Mouse (Mus musculus) liver, embryonic 14.5 days (tissue): ENCODE results near the gene Rph3a. TPM values are rescaled to one million over a fixed set of nuclear protein-coding genes. Genes with fewer than 3 reads are reported as not detected.
A peak's percentile ranks its signal among the peaks of the same experiment; 100 is the strongest.

Source experiments
- ATAC-seq: fragments of 200-750 bp; cut with Nextera tagmentation; 2 replicates; pipeline ENCODE4 v1.8.0; 2017; ENCODE audit warnings: moderate number of reproducible peaks, mild to moderate bottlenecking, moderate library complexity; ENCODE audit not compliant: insufficient read depth
- DNase-seq, 3 experiments: peaks; one replicate each; pipeline ENCODE4 v3.0.0-alpha.2; 2012 to 2013; ENCODE audit warnings: low read depth in 3 of 3, low spot score in 3 of 3
- H3K27ac ChIP-seq: fragments of 300-500 bp; sonication (generic); 2 replicates; pipeline ENCODE4 v1.5.1; 2014; ENCODE audit warnings: moderate library complexity, mild to moderate bottlenecking, control low read depth, inconsistent platforms
- H3K27me3 ChIP-seq: fragments of 300-500 bp; sonication (generic); 2 replicates; pipeline ENCODE4 v1.6.1; 2014; ENCODE audit warnings: mild to moderate bottlenecking, low read length, moderate library complexity; ENCODE audit not compliant: control insufficient read depth, insufficient read depth
- H3K36me3 ChIP-seq: fragments of 300-500 bp; sonication (generic); replicated peaks from 2 replicates; pipeline ENCODE4 v1.6.1; 2014; ENCODE audit warnings: low read depth; ENCODE audit not compliant: control insufficient read depth, insufficient read depth
- H3K4me1 ChIP-seq, 2 experiments: fragments of 200-500 bp in 1 of 2; fragments of 300-500 bp in 1 of 2; sonication (generic) in 1 of 2; replicated peaks; 2 replicates each; pipeline ENCODE4 v1.6.1; 2012 to 2014; ENCODE audit warnings: antibody characterized with exemption in 1 of 2, inconsistent platforms in 1 of 2, low read length in 1 of 2; ENCODE audit not compliant: control insufficient read depth in 2 of 2, insufficient read depth in 2 of 2
- H3K4me2 ChIP-seq: fragments of 300-500 bp; sonication (generic); 2 replicates; pipeline ENCODE4 v1.6.1; 2014; ENCODE audit warnings: low read depth, mild to moderate bottlenecking, control low read depth, moderate library complexity
- H3K4me3 ChIP-seq, 2 experiments: fragments of 200-500 bp in 1 of 2; fragments of 300-500 bp in 1 of 2; sonication (generic) in 1 of 2; 2 replicates each; pipeline ENCODE4 v1.5.1; 2012 to 2014; ENCODE audit warnings: low read depth in 2 of 2, low read length in 2 of 2, mild to moderate bottlenecking in 2 of 2, control low read depth in 1 of 2, inconsistent platforms in 1 of 2, moderate library complexity in 1 of 2; ENCODE audit not compliant: insufficient read depth in 1 of 2
- H3K9ac ChIP-seq: fragments of 300-500 bp; sonication (generic); replicated peaks from 2 replicates; pipeline ENCODE4 v1.6.1; 2014; ENCODE audit warnings: mild to moderate bottlenecking, control low read depth, moderate library complexity
- H3K9me3 ChIP-seq: fragments of 300-500 bp; sonication (generic); 2 replicates; pipeline ENCODE4 v1.6.1; 2016; ENCODE audit warnings: low read length, mixed read lengths; ENCODE audit not compliant: control insufficient read depth
- CTCF ChIP-seq: IDR thresholded peaks from 2 replicates; pipeline ENCODE4 v1.5.1; 2016; ENCODE audit warnings: antibody characterized with exemption, low read depth, control low read depth
- EP300 ChIP-seq: IDR thresholded peaks from 2 replicates; pipeline ENCODE4 v1.6.1; 2016; ENCODE audit warnings: antibody characterized with exemption, low read depth
- WGBS: fragments of 180-500 bp; shearing (Covaris S2); extraction: QIAGEN DNeasy Blood & Tissue Kit; methylation state at CpG from one replicate; pipeline ENCODE4 v1.1.7; 2014; ENCODE audit not compliant: insufficient replicate concordance; 5-methylcytosine and 5-hydroxymethylcytosine counted together
- polyA plus RNA-seq, 2 experiments: library from polyadenylated mRNA; depleted of rRNA in 1 of 2; stranded (reverse) in 1 of 2; unstranded in 1 of 2; fragments of >200 nt; fragmentation: Nextera tagmentation in 1 of 2; extraction: Ambion mirVana in 1 of 2; gene quantifications; 2 replicates each; pipeline versions ENCODE4 v1.2.1 to v1.2.3; 2012 to 2014

Gene Rph3a
- polyA plus RNA-seq, 2 experiments = not detected

DNA sequence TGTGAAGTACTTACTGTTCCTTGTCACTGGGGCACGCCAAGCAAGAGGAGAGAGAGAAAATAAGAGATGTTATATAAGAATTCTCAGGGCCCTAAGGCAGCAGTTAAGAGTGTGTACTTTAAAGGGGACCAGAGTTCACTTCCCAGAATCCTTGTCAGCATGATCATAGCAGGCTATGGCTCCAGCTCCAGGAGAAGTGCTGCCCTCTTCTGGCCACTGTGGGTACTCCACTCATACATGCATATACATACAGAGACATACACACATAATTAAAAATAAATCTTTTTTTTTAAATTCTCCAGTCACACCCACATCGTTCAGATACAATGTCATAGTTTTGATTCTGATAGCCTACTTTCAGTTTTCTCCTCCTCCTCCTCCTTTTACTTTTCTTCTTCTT lies 29.8 kb downstream of the Rph3a start:
- no peak overlapping the region for H3K4me3 ChIP-seq
- no peak overlapping the region for H3K27ac ChIP-seq
- no peaks in the 10 kb centered on the region for H3K4me1 ChIP-seq
- H3K27me3 ChIP-seq = no peaks in the 10 kb centered on the region
- WGBS = 51% methylated on average over 2 of the region's 2 CpGs
- H3K9me3 ChIP-seq = no peaks in the 10 kb centered on the region
- no peaks in the 10 kb centered on the region for H3K36me3 ChIP-seq
- H3K9ac ChIP-seq = no peak overlapping the region
- TF ChIP-seq CTCF (peak; percentile 34; the same call in 1 of the 2 replicates), EP300 (no peak)
- H3K4me2 ChIP-seq = no peak overlapping the region
- DNase-seq (no peak), ATAC-seq (no peak)

DNA sequence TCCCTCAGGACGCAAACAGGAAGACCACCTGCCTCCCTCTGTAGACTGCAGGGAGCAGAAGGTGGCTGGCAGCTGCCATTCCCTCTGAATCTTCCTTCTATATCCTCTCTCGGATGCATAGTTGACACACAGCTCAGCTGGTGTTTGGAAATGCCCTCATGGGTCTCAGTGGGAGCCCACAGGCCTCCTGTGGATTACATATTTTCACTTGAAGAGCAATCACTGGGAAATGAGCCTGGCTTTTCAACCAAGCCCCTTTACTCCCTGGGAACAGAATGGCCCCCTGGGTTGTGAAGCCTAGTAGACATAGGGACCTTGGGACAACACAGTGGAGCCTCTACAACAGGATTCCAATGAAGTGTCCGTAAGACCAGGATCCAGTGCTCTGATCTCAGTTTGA lies 33.8 kb downstream of the Rph3a start:
- TF ChIP-seq CTCF (no peak), EP300 (no peak)
- no peak overlapping the region for H3K4me2 ChIP-seq
- H3K27ac ChIP-seq = no peak overlapping the region
- no peaks in the 10 kb centered on the region for H3K27me3 ChIP-seq
- no peaks in the 10 kb centered on the region for H3K9me3 ChIP-seq
- H3K4me1 ChIP-seq = no peaks in the 10 kb centered on the region
- 41% methylated on average over 3 of the region's 3 CpGs for WGBS
- H3K9ac ChIP-seq = no peak overlapping the region
- no peaks in the 10 kb centered on the region for H3K36me3 ChIP-seq
- ATAC-seq (no peak), DNase-seq (no peak)
- H3K4me3 ChIP-seq = no peak overlapping the region

DNA sequence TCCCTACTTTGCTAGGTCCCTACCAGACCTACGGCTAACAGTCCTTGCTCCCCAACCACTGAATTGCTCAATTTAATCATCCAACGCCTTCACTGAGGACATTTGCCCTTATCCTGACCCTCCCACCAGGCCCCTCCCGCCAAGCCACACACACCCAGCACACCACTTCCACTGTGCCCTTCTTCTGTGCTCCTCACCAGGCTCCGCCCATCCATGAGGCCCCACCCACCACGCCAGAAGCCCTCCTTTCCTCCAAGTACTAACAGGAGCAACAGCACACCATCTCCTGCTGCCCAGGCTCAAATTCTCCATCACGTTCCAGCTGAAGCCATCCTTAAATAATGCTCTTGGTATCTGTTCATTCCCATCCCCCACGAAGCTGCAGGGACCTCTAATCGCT lies 35.4 kb downstream of the Rph3a start:
- DNase-seq (no peak), ATAC-seq (no peak)
- Histone ChIP-seq H3K4me1 (no peaks in the 10 kb centered on the region), H3K27me3 (no peaks in the 10 kb centered on the region), H3K4me2 (no peak overlapping the region), H3K9me3 (no peaks in the 10 kb centered on the region), H3K4me3 (no peak overlapping the region), H3K27ac (no peak overlapping the region), H3K36me3 (no peaks in the 10 kb centered on the region), H3K9ac (no peak overlapping the region)
- no peak for TF ChIP-seq CTCF
- no peak for TF ChIP-seq EP300
- WGBS = 32% methylated on average over 8 of the region's 8 CpGs

DNA sequence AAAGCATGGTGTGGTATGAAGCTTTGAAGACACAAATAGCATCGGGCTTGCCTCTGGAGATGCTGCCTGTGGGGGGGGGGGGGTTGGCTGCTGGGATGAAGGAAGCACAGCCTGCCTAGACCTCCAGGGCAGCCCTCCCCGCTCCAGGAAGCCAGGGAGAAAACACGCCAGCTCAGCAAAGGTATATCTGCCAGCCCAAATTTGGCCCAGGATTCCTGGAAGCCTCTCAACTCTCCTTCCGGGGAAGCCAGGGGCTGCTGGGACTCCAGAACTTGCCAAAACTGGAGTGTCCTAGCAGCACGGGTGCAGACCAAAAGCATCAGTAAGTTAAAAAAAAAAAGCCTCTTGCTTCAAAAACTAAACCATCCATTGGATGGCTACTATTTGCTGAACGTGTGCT lies 37.6 kb downstream of the Rph3a start:
- ATAC-seq (no peak), DNase-seq (no peak)
- H3K4me1 ChIP-seq = no peaks in the 10 kb centered on the region
- 52% methylated on average over 6 of the region's 6 CpGs for WGBS
- H3K27me3 ChIP-seq = no peaks in the 10 kb centered on the region
- no peak overlapping the region for H3K4me3 ChIP-seq
- no peak overlapping the region for H3K27ac ChIP-seq
- no peak overlapping the region for H3K4me2 ChIP-seq
- H3K9me3 ChIP-seq = no peaks in the 10 kb centered on the region
- no peak overlapping the region for H3K9ac ChIP-seq
- TF ChIP-seq EP300 (no peak), CTCF (no peak)
- no peaks in the 10 kb centered on the region for H3K36me3 ChIP-seq

DNA sequence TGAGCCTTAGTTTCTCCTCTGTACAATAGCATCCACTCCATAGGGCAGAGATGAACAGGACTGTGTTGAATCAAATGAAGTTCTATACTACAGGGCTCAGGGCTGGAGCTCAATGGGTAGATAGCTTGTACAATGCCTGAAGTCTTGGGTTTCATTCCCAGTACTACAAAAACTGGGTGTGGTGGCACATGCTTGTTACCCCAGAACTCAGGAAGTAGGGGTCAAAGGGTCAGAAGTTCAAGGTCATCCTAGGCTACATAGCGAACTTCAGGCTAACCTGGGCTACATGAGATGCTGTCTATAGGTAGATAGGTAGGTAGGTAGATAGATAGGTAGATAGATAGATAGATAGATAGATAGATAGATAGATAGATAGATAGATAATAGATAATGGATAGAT lies 38.6 kb downstream of the Rph3a start:
- DNase-seq (no peak), ATAC-seq (no peak)
- H3K27me3 ChIP-seq = no peaks in the 10 kb centered on the region
- no peak overlapping the region for H3K4me2 ChIP-seq
- no peaks in the 10 kb centered on the region for H3K4me1 ChIP-seq
- no peaks in the 10 kb centered on the region for H3K36me3 ChIP-seq
- 59% methylated on average over 1 of the region's 1 CpGs for WGBS
- TF ChIP-seq CTCF = no peak
- no peaks in the 10 kb centered on the region for H3K9me3 ChIP-seq
- H3K4me3 ChIP-seq = no peak overlapping the region
- no peak overlapping the region for H3K9ac ChIP-seq
- H3K27ac ChIP-seq = no peak overlapping the region
